Mouse (Mus musculus) bone marrow, adult 2 months (tissue): ENCODE measurements around the gene Brip1.

Experiments used
- CTCF ChIP-seq: fragments of 200-500 bp; IDR thresholded peaks from 2 replicates; pipeline ENCODE4 v1.5.1; 2011; ENCODE audit warnings: low read length, control low read depth; ENCODE audit not compliant: control insufficient read depth, insufficient read depth
- POLR2A ChIP-seq: fragments of 200-500 bp; IDR thresholded peaks from 2 replicates; pipeline ENCODE4 v1.6.1; 2011; ENCODE audit warnings: low read depth, mild to moderate bottlenecking, control low read depth, low read length, borderline replicate concordance; ENCODE audit not compliant: control insufficient read depth

- no peak for TF ChIP-seq CTCF
- TF ChIP-seq POLR2A = no peak
Observed at GRCm38 (mm10) chr11:86205876-86206275, 4.9 kb upstream of the Brip1 start.
